Mouse (Mus musculus): ENCODE results near the gene Map1lc3b.

The Map1lc3b gene

GRCm38 (mm10) chr8:121590203-121591177, at the start of gene Map1lc3b:
Map1lc3b (plus strand) TSS chr8:121590361.
- peak; percentile 97 for DNase-seq

- no peak for DNase-seq
Measured at GRCm38 (mm10) chr8:121541862-121542261, 48.3 kb upstream of the Map1lc3b start.

GRCm38 (mm10) chr8:121542901-121543300, 47.3 kb upstream of the Map1lc3b start:
- no peak for DNase-seq

GRCm38 (mm10) chr8:121544276-121544785, 45.8 kb upstream of the Map1lc3b start, which contains the start of gene 1700018B08Rik:
1700018B08Rik (minus strand) TSS chr8:121544320.
- DNase-seq, result no peak

- no peak for DNase-seq
Measured at GRCm38 (mm10) chr8:121544936-121545335, 45.2 kb upstream of the Map1lc3b start.

GRCm38 (mm10) chr8:121547132-121547531, 43.0 kb upstream of the Map1lc3b start:
- DNase-seq, result peak; percentile 74

GRCm38 (mm10) chr8:121550056-121550455, 40.1 kb upstream of the Map1lc3b start:
- no peak for DNase-seq

- peak; percentile 3 for DNase-seq
Measured at GRCm38 (mm10) chr8:121551065-121551985, 38.8 kb upstream of the Map1lc3b start.

GRCm38 (mm10) chr8:121552506-121552905, 37.7 kb upstream of the Map1lc3b start:
- peak; percentile 2 for DNase-seq

GRCm38 (mm10) chr8:121553831-121554475, 36.2 kb upstream of the Map1lc3b start:
- peak; percentile 10 for DNase-seq

GRCm38 (mm10) chr8:121557746-121558145, 32.4 kb upstream of the Map1lc3b start:
- peak; percentile 7 for DNase-seq

GRCm38 (mm10) chr8:121558538-121558937, 31.6 kb upstream of the Map1lc3b start:
- peak; percentile 16 for DNase-seq

- DNase-seq, result peak; percentile 44
Measured at GRCm38 (mm10) chr8:121559801-121560200, 30.4 kb upstream of the Map1lc3b start.

GRCm38 (mm10) chr8:121560432-121561100, 29.6 kb upstream of the Map1lc3b start:
- DNase-seq, result peak; percentile 44

- peak; percentile 66 for DNase-seq
Measured at GRCm38 (mm10) chr8:121561636-121562345, 28.4 kb upstream of the Map1lc3b start.

- peak; percentile 80 for DNase-seq
Measured at GRCm38 (mm10) chr8:121562941-121563351, 27.2 kb upstream of the Map1lc3b start.

- no peak for DNase-seq
Measured at GRCm38 (mm10) chr8:121563701-121564100, 26.5 kb upstream of the Map1lc3b start.

- no peak for DNase-seq
Measured at GRCm38 (mm10) chr8:121568321-121568720, 21.8 kb upstream of the Map1lc3b start.

GRCm38 (mm10) chr8:121570335-121570734, 19.8 kb upstream of the Map1lc3b start:
- DNase-seq, result no peak

- DNase-seq, result no peak
Measured at GRCm38 (mm10) chr8:121570801-121571200, 19.4 kb upstream of the Map1lc3b start.

GRCm38 (mm10) chr8:121572121-121572520, 18.0 kb upstream of the Map1lc3b start:
- no peak for DNase-seq

All from cerebellum, adult 9-11 months (tissue).